Mouse (Mus musculus): ENCODE data around the gene Slc17a9. TPM values are rescaled to one million over a fixed set of nuclear protein-coding genes. Genes with fewer than 3 reads are reported as not detected.
A peak's percentile ranks its signal among the peaks of the same experiment; 100 is the strongest.
"Not testable (repeated sequence)": the region's sequence is repeated elsewhere in the genome, so short reads cannot be mapped to it uniquely, and the experiment has no call there.

Slc17a9 gene
- total RNA-seq, 2 experiments from 2014 or later = 1.6 to 2.2 TPM

DNA sequence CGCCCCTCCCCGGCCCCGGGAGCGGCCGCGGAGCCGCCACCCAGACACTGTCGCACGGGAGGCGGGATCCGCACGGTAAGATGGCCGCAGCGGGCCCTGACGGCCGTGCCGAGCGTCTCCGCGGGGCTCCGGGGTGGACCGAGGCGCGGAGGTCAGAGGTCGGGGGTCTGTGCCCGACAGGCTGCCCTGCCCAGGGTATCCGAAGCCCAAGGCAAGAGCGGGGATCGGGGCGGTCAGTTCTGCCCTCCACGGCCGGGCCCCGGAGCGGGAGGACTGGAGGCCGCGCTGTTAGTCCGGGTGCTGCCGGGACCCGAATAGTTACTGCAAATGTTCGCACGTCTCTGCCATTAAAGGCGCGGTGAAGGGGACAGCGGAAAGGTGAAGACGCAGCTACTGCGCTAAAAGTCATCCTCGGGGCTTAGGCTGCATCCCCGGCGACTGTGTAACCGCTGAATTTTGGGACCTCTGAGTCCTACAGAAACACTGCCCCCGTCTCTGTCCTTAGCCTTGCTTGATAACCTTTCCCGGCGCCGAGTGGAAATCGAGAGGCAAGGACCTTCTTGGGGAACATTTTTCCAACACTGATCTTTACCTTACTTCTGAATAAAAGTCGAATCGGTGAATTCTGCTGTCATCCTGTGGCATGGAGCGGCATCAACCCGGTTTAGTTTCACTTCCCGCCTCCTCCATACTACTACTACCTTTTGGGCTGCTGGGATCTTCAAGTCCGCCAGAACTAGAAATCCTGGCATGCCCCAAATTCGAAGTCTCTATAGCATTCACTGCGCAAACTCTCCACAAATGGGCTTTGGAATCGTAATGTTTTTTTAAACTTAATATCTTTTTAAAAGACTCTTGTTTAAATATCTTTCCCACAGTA, 14.5 kb upstream of the Slc17a9 start:
- no peak for DNase-seq

DNA sequence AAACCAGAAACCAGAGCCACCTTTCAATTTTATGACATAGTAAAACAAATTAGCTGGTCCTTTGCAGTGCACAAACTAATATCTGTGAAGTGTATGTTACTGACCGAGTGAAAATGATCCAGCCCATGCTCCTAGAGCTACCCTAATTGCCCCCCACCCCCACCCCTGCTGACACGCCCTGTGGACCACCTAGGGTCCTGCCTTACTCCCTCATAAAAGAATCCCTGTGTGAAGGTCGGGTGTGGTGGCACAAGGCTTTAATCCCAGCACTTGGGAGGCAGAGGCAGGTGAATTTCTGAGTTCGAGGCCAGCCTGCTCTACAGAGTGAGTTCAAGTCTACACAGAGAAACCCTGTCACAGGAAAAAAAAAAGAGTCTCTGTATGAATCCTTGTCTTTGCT, 13.5 kb upstream of the Slc17a9 start:
- DNase-seq = no peak

DNA sequence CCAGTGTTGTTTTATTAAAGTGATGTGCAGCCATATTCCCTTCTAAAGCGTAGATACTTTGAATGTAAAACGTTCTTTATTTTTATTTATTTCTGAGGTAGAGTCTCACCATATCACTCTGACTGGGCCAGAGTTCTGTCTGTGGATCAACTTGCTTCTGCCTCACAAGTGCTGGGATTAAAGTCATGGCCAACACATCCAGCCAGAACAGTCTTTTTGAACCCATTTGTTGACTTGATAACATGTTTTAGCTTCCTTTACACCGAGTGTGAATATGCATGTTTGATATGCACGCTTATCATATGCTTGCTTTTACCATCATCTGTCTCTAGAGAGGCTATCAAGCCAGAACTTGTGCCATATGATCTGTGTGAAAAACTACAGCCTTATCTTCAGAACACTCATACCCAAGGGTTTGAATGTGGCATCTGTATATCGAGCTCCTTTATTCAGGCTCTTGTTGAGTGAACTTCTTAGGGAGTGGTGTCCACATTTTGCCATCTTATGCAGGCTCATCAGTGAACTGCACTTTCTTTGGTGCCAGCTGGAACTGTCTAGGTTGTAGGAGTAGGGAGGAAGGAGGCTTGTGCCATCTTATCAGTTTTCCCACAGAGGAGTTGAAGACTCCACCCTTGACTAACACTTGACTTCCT, 12.9 kb upstream of the Slc17a9 start:
- DNase-seq = no peak

DNA sequence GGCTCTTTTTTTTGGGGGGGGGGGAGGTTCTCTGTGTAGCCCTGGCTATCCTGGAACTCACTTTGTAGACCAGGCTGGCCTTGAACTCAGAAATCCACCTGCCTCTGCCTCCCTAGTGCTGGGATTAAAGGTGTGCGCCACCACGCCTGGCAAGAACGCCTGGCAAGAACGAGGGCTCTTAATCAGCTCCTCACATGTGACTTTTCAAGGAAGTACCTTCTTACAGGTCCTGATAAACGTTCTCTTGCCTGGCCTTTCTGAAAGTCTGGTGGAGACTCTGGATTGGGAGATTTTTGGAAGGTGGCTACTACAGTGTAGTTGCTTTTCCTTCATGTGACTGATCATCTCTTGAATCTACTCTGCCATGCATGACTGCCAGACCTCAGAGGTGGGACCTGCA, 2.3 kb upstream of the Slc17a9 start:
- not testable (repeated sequence) for DNase-seq

DNA sequence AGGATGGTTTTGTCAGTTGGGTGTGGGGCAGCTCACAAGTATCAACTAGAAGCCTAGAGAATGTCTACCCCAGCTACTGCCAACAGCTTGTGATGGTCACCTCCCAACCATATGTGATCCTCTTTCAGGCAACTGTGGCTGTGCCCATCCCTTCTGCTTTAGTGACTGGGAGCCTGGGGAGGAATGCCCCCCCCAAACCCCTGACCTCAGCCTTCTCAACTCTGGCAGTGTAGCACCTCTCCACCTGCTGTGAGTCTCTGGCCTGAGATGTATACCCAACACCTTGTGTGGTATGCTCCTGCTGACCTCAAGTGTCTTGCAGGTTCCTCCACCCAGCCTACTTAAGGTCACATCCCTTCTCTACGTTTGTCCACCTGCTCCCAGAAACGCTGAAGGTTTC, 1.2 kb upstream of the Slc17a9 start:
- DNase-seq = no peak

DNA sequence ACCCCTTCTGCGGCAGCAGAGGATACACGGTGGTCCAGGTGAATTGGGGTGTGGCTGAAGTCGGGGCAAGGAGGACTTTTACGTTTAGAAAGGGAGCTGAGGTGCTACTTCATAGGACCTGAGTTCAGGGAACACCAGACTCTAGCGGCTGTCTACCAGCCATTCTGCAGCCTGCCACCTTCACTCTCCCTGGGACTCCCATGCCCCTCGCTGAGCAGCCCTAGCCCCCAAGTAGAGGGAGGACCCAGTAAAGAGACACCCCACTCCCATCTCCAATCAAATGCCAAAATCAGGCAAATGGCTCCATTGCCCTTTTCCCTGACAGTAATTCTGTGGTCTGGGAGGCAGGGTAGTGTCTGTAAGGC, 333 bp downstream of the Slc17a9 start:
- no peak for DNase-seq

DNA sequence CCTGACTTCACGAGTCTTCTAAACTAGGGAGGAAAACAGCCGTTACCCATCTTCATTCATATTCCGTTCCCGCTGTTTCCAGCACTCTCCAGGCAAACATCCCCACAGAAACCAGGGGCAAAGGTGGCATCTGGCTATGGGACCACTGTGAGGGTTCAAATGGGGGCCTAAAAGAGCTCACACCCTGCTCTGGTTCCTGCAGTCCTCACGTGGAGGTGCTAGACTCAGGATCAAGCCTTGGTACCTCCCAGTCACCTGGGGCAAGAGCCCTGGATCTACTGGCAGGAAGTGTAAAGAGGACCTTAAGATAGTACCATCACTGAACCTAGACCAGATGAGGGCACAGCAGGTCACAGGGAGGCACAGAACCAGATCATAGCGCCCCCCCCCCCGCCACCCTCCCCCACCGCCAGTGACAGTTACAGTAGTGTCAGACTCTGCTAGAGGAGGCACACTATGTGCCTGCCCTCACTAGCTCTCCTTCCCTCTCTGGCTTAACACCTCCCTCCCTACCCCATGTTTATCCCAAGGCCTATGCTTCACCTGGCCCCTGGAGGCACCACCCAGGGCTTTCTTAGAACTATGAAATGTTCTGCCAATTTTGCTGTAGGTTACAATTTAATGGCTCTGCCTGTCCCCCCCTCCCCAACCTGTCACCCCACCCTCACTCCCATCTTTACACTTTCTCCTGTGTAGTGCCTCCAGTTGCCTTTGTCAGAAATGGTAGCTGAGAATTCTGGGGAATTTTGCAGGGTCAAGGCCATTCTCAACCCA, 980 bp downstream of the Slc17a9 start:
- DNase-seq = no peak

DNA sequence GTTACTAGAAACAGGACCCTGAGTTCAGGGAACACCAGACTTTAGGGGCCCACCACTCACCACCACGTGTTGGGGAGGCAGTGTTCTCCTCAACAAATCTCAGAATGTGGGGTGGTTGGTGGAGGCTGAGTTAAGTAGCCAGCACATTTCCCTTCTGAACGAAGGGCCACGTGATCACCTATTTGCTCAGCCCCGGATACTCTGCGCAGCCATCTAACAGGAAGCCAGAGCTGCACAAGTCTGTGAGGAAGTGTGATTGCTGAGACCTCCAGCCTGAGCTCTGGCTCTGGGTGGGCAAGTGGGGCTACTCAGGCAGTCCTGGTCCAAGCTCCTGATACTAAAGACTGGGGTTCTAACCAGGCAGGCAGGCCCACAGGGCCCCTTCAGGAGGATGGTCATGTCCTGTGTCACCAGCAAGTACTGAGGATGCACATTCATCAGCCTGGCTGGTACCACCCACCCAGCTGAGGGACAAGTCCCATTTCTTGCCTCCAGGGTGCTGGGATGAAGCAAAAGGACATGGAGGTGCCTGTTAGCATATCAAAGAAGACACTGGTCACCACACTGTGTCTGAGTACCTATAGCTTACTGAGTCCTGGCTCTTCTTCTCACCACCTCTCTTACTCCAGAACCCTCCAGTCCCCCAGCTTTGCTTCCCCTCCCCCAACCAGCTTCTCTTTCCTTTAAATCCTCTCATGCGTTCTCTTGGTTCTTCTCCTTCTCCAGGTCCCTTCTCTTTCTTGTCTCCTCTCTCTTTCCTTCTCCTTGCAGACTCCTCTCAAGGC, 1.8 kb downstream of the Slc17a9 start:
- DNase-seq = no peak

DNA sequence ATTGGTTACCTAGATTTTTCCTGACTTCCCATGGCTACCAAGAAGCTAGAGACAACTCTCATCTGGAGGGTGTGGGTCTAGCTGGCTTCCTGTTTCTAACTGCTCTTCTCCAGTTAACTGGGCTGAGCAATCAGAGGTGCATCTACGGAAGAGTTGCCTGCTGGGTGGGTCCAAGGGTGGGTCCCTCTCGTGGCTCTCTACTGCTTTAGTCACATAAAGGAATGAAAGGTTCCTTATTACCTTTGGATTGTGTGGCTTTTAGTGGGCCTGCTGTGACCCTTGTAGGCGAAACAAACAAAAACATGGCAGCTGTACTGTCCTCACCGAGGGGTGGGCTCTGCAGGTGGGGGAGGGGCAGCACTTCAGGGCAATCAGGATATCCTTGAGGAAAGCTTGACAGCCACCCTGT, 2.6 kb downstream of the Slc17a9 start:
- DNase-seq = no peak

DNA sequence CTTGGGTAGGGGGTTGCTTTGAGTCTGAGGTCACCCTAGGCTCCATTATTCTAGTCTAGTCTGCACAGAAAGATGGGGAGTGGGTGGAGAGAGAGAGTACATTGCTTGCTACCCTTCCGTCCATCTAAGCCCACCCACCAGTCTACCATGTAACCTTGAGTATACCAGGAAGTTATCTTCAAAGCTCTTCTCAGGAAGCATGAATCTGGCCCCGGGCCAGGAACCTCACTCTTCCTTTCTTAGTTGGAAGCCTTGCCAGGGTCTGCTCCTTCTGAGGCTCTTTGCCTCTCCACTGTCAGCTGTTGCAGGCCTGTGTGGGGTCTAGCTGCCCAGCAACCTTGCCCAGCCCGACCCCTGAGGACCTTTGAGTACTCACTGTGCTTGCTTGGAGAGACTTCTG, 6.0 kb downstream of the Slc17a9 start:
- DNase-seq = peak; percentile 50

DNA sequence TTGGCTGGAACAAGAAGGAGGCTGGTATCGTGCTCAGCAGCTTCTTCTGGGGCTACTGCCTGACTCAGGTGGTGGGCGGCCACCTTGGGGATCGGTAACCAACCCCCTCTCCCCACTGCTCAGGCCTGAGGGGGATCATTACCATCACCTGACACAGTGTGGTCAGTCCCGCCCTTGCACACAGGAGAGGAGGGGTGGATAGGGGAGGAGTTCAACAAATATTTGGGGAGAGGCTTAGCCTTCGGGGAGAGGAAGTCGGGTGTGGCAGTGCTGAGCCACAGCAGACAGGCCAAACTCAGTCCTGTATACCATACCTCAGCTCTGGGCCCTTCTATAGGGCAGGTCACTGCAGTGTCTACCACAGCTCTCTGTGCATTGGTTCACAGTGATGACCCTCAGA, 6.9 kb downstream of the Slc17a9 start:
- no peak for DNase-seq

DNA sequence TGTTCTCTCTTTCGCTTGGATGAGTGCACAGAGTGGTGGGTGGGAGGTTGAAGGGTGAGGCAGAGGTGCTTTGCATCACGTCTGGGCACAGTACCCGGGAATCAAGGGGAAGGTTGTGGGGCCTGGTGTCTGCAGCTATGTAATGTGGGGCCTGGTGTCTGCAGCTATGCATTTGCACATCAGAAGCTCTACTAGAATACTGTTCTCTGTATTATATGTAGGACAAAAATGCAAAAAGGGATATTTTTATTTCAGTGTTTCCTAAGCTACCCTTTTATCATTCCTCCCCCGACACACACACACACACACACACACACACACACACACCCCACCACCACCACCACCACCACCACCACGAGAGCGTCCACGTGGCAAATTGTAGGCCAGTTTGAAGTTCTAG, 10.2 kb downstream of the Slc17a9 start:
- no peak for DNase-seq

DNA sequence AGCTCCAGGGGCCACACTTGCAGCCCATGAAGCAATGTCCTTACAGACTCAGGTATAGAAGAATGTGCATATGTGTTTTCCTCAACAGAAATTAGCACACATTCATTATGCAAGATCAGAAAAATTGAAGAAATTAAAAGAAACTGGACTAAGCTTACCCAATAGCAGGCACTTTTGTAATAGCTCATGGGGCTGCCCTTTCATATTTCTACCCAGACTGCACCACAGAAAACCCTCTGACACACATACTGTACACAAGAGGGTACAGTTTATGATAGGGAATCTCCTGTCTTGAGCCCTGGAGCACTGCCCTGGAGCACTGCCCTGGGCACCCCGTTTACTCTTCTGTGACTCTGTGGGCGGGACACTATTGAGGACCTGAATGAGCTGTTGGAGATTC, 12.9 kb downstream of the Slc17a9 start:
- DNase-seq = no peak

DNA sequence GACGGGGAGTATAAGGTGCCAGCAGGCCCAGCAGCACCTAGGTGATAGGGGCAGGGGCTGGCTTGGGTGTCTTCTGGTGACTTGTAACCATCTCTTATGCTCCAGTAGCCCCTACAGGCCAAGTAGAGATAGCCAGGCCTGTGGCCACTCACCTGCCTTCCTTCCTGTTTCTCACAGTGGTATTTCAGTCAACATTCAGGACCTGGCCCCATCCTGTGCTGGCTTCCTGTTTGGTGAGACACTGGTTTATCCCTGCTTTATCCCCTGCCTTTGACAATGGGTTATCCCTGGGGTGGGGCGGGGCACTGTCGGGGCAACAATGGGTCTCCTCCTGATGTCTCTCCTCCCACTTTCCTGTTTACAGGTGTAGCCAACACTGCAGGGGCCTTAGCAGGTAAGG, 15.3 kb downstream of the Slc17a9 start:
- no peak for DNase-seq

DNA sequence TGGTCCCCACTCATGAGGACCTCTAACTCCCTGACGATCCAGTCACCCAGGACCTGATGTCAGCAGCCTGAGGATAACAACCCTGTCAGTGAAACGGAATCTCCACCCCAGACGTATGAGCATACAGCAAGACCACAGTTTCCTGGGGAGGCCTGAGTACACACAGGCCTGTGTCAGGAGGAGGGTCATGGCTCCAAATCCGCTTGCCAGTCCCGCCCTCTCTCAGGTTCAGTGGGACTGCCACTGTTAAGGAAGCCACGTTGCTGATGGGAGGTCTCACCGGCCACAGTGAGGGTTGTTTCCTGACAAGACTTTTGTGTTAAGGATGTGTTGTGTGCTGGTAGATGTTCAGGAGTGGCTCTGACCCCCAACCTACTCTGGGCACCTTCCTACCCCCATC, 16.4 kb downstream of the Slc17a9 start:
- no peak for DNase-seq

DNA sequence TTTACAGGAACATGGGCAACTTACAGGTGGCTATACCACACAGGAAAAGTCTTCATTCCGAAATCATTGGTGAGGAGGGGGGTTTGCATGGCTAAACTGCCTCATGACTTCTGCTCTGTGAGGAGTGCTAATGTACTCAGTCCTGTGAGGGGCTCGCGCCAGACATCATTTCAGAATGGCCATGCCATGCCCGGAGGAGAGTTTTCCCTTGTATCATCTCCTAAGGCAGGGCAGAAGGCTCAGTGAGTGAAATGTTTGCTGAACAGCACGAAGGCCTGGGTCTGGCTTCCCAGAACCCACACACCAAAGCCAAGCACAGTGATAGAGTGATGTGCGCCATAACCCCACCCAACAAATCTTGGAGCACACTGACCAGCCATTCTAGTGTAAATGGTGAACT, 17.8 kb downstream of the Slc17a9 start:
- DNase-seq = no peak

DNA sequence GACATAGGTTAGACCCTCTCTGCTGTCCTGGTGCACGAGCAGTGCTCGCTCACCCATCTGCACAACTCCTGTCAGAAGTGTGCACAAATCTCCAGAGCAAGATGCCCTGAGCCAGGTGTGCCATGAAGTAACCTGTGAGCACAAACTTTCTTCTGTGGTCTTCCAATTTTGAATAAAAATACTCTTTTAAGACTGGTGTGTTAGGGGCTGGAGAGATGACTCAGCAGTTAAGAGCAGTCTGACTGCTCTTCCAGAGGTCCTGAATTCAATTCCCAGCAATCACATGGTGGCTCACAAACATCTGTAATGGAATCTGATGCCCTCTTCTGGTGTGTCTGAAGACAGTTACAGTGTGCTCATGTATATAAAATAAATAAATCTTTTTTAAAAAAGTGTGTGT, 18.3 kb downstream of the Slc17a9 start:
- DNase-seq = no peak

DNA sequence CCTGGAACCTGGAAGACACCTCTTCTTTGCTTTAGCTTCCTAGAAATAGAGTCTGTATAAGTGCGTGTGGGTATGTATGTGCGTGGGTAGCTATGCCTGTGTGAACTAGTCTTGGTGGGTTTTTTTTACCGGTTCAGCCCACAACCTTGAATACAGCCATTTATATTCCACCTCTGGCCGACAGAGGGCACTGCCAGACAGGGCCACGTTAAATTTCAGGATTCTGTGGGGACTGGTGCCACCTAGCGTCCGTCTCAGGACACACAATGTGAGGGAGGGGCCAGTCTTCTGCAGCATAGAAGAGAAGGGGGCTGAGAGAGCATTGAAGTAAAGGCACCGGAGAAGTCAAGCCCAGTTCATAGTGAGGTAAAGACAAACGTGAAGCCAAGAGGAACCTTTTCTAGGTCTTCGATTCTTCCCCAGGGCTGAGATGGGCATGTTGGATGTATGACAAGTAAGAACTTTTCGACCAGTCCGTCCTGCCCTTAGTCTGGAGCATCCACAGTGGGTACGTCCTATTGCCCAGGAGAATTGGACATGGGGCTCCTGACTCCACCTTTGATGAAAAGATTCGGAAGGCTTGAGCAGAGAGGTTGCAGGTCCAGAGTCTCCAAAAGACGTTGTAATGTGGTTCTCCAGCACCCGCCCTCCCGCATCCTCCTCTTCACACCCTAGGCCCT, 20.3 kb downstream of the Slc17a9 start:
- DNase-seq = peak; percentile 88

DNA sequence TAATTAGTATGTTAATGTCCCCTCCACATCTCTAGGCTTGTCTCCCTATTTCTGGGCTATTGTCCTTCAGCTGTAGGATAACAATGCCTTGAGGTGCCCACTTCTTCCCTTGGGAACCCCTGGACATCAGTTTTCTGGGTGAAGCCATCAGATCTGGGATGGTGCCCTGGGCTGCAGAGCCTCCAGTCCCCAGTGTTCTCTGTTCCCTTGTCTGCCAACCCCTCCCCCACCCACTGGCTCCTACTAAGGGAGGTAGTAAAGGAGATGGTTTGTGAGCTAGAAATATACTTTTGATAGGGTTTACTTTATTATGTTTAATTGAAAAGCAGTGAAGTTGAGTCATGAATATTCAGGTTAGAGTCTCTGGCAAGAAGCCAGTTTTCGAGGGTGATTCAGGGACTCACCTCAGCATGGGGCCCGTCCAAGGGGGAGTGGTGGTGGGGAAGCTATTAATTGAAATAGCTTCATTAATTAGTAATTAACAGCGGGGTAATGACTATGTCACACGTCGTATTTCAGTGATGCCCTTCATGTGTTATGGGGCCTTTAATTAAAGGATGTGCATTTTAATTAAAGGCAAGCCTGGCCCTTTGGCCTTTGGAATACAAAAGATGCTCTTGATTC, 21.6 kb downstream of the Slc17a9 start:
- DNase-seq = no peak

DNA sequence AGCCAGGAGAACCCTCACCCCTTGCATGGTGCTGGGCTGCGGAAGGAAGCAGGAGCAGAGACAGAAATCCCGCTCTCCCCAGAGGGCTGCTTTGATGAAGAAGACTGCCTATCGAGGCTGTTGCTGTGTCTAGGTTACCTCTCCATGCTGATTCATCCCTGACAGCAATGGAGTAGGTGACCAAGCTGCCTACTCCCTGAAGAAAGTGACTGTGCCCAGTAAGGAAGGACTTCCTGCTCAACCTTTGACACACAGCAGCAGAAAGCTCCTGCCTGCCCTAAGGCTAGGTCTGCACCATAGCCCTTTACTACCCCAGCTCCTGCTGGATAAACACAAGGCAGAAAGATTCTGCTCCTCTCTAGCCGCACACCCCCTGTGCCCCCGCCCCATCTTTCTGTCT, 23.8 kb downstream of the Slc17a9 start:
- DNase-seq = no peak

DNA sequence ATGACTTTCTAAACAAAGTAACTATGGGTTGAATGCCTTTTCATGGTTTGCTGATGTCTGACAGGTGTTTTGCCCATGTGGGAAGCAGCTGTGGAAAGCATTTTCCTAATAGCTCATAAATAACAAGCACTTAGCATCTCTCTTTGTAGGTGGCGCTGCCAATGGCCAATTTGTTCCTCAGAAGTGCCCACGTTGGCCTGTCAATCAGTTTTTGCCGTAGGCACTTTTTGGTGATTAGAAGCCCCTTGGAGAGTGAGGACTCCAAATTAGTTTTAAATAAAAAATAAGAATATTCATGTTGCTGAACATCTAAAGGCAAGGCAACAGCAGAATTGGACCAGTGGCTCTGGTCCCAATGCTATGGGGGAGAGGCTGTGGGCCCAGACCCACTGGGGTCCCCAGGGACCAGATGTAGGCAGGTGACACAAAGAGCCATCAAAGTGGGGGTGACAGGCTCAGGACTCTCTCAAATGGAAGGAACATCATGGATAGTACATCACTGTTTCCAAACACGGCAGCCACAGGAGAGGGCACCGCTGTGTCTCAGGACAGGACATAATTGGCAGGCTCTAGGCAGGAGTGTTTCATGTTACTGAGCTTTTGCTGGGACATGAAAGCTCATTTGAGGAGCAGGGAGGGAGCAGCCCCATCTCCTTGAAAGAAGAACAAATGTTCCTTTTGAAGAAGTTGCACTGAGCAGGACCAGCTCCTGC, 30.1 kb downstream of the Slc17a9 start:
- DNase-seq = no peak

Measured in adrenal gland, postnatal 10 days (tissue).